Mouse (Mus musculus) MEL (cell line): ENCODE measurements around the gene Trim66. TPM values are rescaled to one million over a fixed set of nuclear protein-coding genes. Genes with fewer than 3 reads are reported as not detected.

Source experiments
- DNase-seq: peaks from one replicate; pipeline ENCODE4 v3.0.0; 2011; ENCODE audit warnings: low read depth, low spot score
- H3K27ac ChIP-seq: 2 replicates; pipeline ENCODE4 v1.5.1; 2012; ENCODE audit warnings: low read depth, mild to moderate bottlenecking, control low read depth, low read length, moderate library complexity; ENCODE audit not compliant: control insufficient read depth
- H3K27me3 ChIP-seq, 2 experiments: fragments of 150-350 bp in 1 of 2; sonication (generic) in 1 of 2; 2 replicates each; pipeline ENCODE4 v1.6.1; 2012; ENCODE audit warnings: low read length in 2 of 2, mild to moderate bottlenecking in 2 of 2, improper control_type of control experiment in 1 of 2, moderate library complexity in 1 of 2; ENCODE audit not compliant: insufficient read depth in 2 of 2, control insufficient read depth in 1 of 2
- H3K36me3 ChIP-seq, 2 experiments: 2 replicates each; pipeline ENCODE4 v1.6.1; 2012 to 2014; ENCODE audit warnings: low read length in 2 of 2, improper control_type of control experiment in 1 of 2, inconsistent platforms in 1 of 2, mild to moderate bottlenecking in 1 of 2; ENCODE audit not compliant: insufficient read depth in 2 of 2, control insufficient read depth in 1 of 2
- H3K4me1 ChIP-seq, 2 experiments: fragments of 150-350 bp in 1 of 2; sonication (generic) in 1 of 2; 2 replicates each; pipeline ENCODE4 v1.6.1; 2012; ENCODE audit warnings: low read length in 2 of 2, improper control_type of control experiment in 1 of 2, mild to moderate bottlenecking in 1 of 2; ENCODE audit not compliant: insufficient read depth in 2 of 2, control insufficient read depth in 1 of 2
- H3K4me3 ChIP-seq, 2 experiments: fragments of 150-350 bp in 1 of 2; sonication (generic) in 1 of 2; 2 replicates each; pipeline ENCODE4 v1.5.1; 2012; ENCODE audit warnings: low read depth in 2 of 2, low read length in 2 of 2, mild to moderate bottlenecking in 2 of 2, moderate library complexity in 2 of 2, control low read depth in 1 of 2, improper control_type of control experiment in 1 of 2; ENCODE audit not compliant: control insufficient read depth in 1 of 2, insufficient read depth in 1 of 2
- H3K79me2 ChIP-seq: 2 replicates; pipeline ENCODE4 v1.6.1; 2012; ENCODE audit warnings: mild to moderate bottlenecking, low read length, moderate library complexity; ENCODE audit not compliant: control insufficient read depth, poor library complexity, insufficient read depth
- H3K9ac ChIP-seq: 2 replicates; pipeline ENCODE4 v1.6.1; 2012; ENCODE audit warnings: low read depth, mild to moderate bottlenecking, control low read depth, low read length, moderate library complexity; ENCODE audit not compliant: control insufficient read depth, poor library complexity, severe bottlenecking
- H3K9me3 ChIP-seq: fragments of 150-350 bp; sonication (generic); replicated peaks from 2 replicates; pipeline ENCODE4 v1.6.1; 2012; ENCODE audit warnings: mild to moderate bottlenecking, low read length, improper control_type of control experiment, moderate library complexity; ENCODE audit not compliant: insufficient read depth
- BHLHE40 ChIP-seq: IDR thresholded peaks from 2 replicates; pipeline ENCODE4 v1.6.1; 2012; ENCODE audit warnings: low read depth, mild to moderate bottlenecking, inconsistent platforms, low read length, improper control_type of control experiment, borderline replicate concordance
- CHD2 ChIP-seq: IDR thresholded peaks from 2 replicates; pipeline ENCODE4 v1.6.1; 2011; ENCODE audit warnings: low read length, improper control_type of control experiment
- CTCF ChIP-seq, 3 experiments: IDR thresholded peaks in 2 of 3; conservative IDR thresholded peaks in 1 of 3; 2 replicates each; pipeline ENCODE4 v1.5.1; 2011 to 2012; ENCODE audit warnings: low read length in 3 of 3, low read depth in 2 of 3, mild to moderate bottlenecking in 2 of 3, improper control_type of control experiment in 1 of 3, inconsistent platforms in 1 of 3, mixed read lengths in 1 of 3, moderate library complexity in 1 of 3; ENCODE audit not compliant: control insufficient read depth in 1 of 3, insufficient read depth in 1 of 3, poor library complexity in 1 of 3, severe bottlenecking in 1 of 3
- E2F4 ChIP-seq: IDR thresholded peaks from 2 replicates; pipeline ENCODE4 v1.6.1; 2011; ENCODE audit warnings: low read depth, low read length, improper control_type of control experiment, borderline replicate concordance
- ELF1 ChIP-seq: IDR thresholded peaks from 2 replicates; pipeline ENCODE4 v1.6.1; 2014; ENCODE audit warnings: low read depth, mild to moderate bottlenecking, inconsistent platforms, low read length, improper control_type of control experiment, moderate library complexity
- EP300 ChIP-seq, 2 experiments: IDR thresholded peaks; 2 replicates each; pipeline ENCODE4 v1.6.1; 2011; ENCODE audit warnings: improper control_type of control experiment in 2 of 2, low read length in 2 of 2, low read depth in 1 of 2, mild to moderate bottlenecking in 1 of 2
- GABPA ChIP-seq: IDR thresholded peaks from 2 replicates; pipeline ENCODE4 v1.6.1; 2012; ENCODE audit warnings: low read depth, mild to moderate bottlenecking, inconsistent platforms, low read length, improper control_type of control experiment, moderate library complexity
- MAFK ChIP-seq: IDR thresholded peaks from 2 replicates; pipeline ENCODE4 v1.6.1; 2011; ENCODE audit warnings: low read depth, mild to moderate bottlenecking, low read length, improper control_type of control experiment, borderline replicate concordance
- MYB ChIP-seq: IDR thresholded peaks from 2 replicates; pipeline ENCODE4 v1.6.1; 2011; ENCODE audit warnings: mild to moderate bottlenecking, low read depth, low read length, improper control_type of control experiment
- NELFE ChIP-seq: IDR thresholded peaks from 2 replicates; pipeline ENCODE4 v1.6.1; 2011; ENCODE audit warnings: low read depth, low read length, improper control_type of control experiment
- NRF1 ChIP-seq: IDR thresholded peaks from 2 replicates; pipeline ENCODE4 v1.6.1; 2014; ENCODE audit warnings: low read depth, mild to moderate bottlenecking, inconsistent platforms, low read length, improper control_type of control experiment, moderate library complexity; ENCODE audit not compliant: poor library complexity, insufficient read depth, severe bottlenecking
- POLR2A ChIP-seq, 2 experiments: IDR thresholded peaks; 2 replicates each; pipeline ENCODE4 v1.6.1; 2011 to 2012; ENCODE audit warnings: low read length in 2 of 2, mild to moderate bottlenecking in 2 of 2, control low read depth in 1 of 2, improper control_type of control experiment in 1 of 2, low read depth in 1 of 2, moderate library complexity in 1 of 2; ENCODE audit not compliant: control insufficient read depth in 1 of 2, insufficient read depth in 1 of 2, poor library complexity in 1 of 2
- POLR2AphosphoS5 ChIP-seq: IDR thresholded peaks from 2 replicates; pipeline ENCODE4 v1.6.1; 2012; ENCODE audit warnings: low read depth, borderline replicate concordance, mild to moderate bottlenecking, inconsistent platforms, low read length, moderate library complexity, mixed read lengths
- RAD21 ChIP-seq: IDR thresholded peaks from 2 replicates; pipeline ENCODE4 v1.6.1; 2011; ENCODE audit warnings: mild to moderate bottlenecking, low read depth, low read length, improper control_type of control experiment
- RCOR1 ChIP-seq: IDR thresholded peaks from 2 replicates; pipeline ENCODE4 v1.6.1; 2012; ENCODE audit warnings: low read depth, mild to moderate bottlenecking, inconsistent platforms, low read length, improper control_type of control experiment
- SMC3 ChIP-seq: IDR thresholded peaks from 2 replicates; pipeline ENCODE4 v1.6.1; 2011; ENCODE audit warnings: low read depth, low read length, improper control_type of control experiment
- TAL1 ChIP-seq: IDR thresholded peaks from 2 replicates; pipeline ENCODE4 v1.6.1; 2012; ENCODE audit warnings: mild to moderate bottlenecking, inconsistent platforms, low read length, moderate library complexity, mixed read lengths
- TBP ChIP-seq: IDR thresholded peaks from 2 replicates; pipeline ENCODE4 v1.8.0; 2011; ENCODE audit warnings: low read depth, low read length, improper control_type of control experiment
- TCF12 ChIP-seq: IDR thresholded peaks from 2 replicates; pipeline ENCODE4 v1.6.1; 2014; ENCODE audit warnings: low read depth, mild to moderate bottlenecking, inconsistent platforms, low read length, improper control_type of control experiment, moderate library complexity
- ZC3H11A ChIP-seq: IDR thresholded peaks from 2 replicates; pipeline ENCODE4 v1.6.1; 2012; ENCODE audit warnings: low read depth, mild to moderate bottlenecking, inconsistent platforms, low read length, improper control_type of control experiment
- ZMIZ1 ChIP-seq: IDR thresholded peaks from 2 replicates; pipeline ENCODE4 v1.6.1; 2012; ENCODE audit warnings: low read depth, mild to moderate bottlenecking, inconsistent platforms, low read length, improper control_type of control experiment, moderate library complexity
- polyA plus RNA-seq, 2 experiments: library from polyadenylated mRNA; stranded (reverse) in 1 of 2; unstranded in 1 of 2; fragments of >175 nt in 1 of 2; fragments of >200 nt in 1 of 2; gene quantifications; 2 replicates each; pipeline versions ENCODE4 v1.2.1 to v1.2.4; 2012; ENCODE audit warnings: low replicate concordance in 2 of 2, low read depth in 1 of 2; ENCODE audit not compliant: insufficient read length in 2 of 2, insufficient read depth in 1 of 2, missing spikeins in 1 of 2
- total RNA-seq: library from RNA; depleted of rRNA; stranded (reverse); fragments of 300-350 nt; gene quantifications from 2 replicates; pipeline ENCODE4 v1.2.3, GENCODE M21; 2012

Trim66 gene
- total and polyA plus RNA-seq, 3 experiments, result 0.01 TPM; not detected in 2

DNA sequence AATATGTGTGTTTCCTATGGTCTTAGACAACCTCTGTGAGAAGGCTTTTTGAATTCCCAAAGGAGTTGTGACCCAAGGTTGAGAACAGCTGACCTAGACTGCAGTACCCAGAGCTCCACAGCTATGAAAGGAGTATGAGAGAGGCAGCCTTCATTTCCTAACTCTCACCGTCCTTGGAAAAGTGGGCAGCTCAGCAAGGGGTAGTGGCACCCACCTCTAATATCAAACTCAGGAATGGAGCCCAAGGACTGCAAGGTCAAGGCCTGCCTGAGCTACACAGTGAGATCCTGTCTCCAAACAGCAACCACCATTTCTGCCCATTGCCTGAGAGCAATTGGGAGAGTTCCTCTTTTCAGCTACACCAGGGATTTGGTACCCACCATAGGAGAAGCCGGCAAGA lies 21.8 kb upstream of the Trim66 start:
- Histone ChIP-seq H3K9me3 (no peaks in the 10 kb centered on the region), H3K27me3 (no peaks in the 10 kb centered on the region)
- TF ChIP-seq RAD21 (no peak), MAFK (no peak), NELFE (no peak), POLR2AphosphoS5 (no peak), EP300 (IDR thresholded peaks at IDR 0.05; ENCODE audit: low read depth in 1 of 2, low read length in 2 of 2) (no peak), TAL1 (no peak), BHLHE40 (no peak), E2F4 (no peak), ZC3H11A (no peak), POLR2A (IDR thresholded peaks at IDR 0.05; ENCODE audit: control insufficient read depth in 1 of 2, insufficient read depth in 1 of 2, low read depth in 1 of 2, low read length in 2 of 2, poor library complexity in 1 of 2) (no peak), TCF12 (no peak), ELF1 (no peak), GABPA (no peak), SMC3 (no peak), RCOR1 (no peak), ZMIZ1 (no peak), CTCF (IDR thresholded peaks at IDR 0.05 in 2 of 3, conservative IDR thresholded peaks at IDR 0.05 in 1 of 3; ENCODE audit: control insufficient read depth in 1 of 3, insufficient read depth in 1 of 3, low read depth in 2 of 3, low read length in 3 of 3, poor library complexity in 1 of 3, severe bottlenecking in 1 of 3) (no peak), MYB (no peak), NRF1 (no peak)
- TF ChIP-seq, all 39 proteins: peak for 0
- Histone ChIP-seq H3K4me1 (no peaks in the 10 kb centered on the region), H3K36me3 (no peaks in the 10 kb centered on the region), H3K9ac (no peak overlapping the region), H3K4me3 (no peak overlapping the region), H3K79me2 (no peaks in the 10 kb centered on the region), H3K27ac (no peak overlapping the region)
- DNase-seq, result peak; percentile 16

DNA sequence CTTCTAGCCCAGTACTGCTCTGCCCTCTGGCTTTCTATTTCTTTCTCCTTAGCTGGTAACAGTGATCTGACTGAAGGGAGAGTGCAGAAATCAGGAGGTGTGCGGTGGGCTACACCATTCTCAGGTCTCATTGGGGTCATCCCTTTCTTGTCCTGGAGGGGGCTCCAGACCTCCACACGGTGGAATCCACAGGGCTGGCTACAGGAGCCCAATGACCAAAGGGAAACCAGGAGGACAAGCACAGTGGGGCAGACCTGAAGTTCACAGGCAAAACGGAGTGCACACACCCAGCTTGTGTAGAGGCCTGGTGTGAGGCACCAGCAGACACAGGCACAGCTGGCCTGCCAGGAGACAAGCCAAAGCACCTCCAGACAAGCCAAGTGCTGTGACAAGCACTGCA lies 20.4 kb upstream of the Trim66 start:
- no peak overlapping the region for H3K4me3 ChIP-seq
- H3K4me1 ChIP-seq, result no peaks in the 10 kb centered on the region
- H3K27me3 ChIP-seq, result no peaks in the 10 kb centered on the region
- TF ChIP-seq RAD21 (peak; percentile 72), CHD2 (no peak), ZC3H11A (peak; percentile 45), SMC3 (peak; percentile 66), MAFK (no peak), TBP (no peak), ZMIZ1 (no peak), CTCF (IDR thresholded peaks at IDR 0.05 in 2 of 3, conservative IDR thresholded peaks at IDR 0.05 in 1 of 3; ENCODE audit: control insufficient read depth in 1 of 3, insufficient read depth in 1 of 3, low read depth in 2 of 3, low read length in 3 of 3, poor library complexity in 1 of 3, severe bottlenecking in 1 of 3) (peak; percentile 36 to 70 (median 65))
- no peaks in the 10 kb centered on the region for H3K79me2 ChIP-seq
- peak; percentile 35 for DNase-seq
- H3K27ac ChIP-seq, result no peak overlapping the region
- H3K9ac ChIP-seq, result no peak overlapping the region
- no peaks in the 10 kb centered on the region for H3K36me3 ChIP-seq
- no peaks in the 10 kb centered on the region for H3K9me3 ChIP-seq
